Mouse (Mus musculus) layer of hippocampus, adult 8-10 months (tissue): ENCODE measurements around the gene Trp73. TPM values are rescaled to one million over a fixed set of nuclear protein-coding genes. Genes with fewer than 3 reads are reported as not detected.

Experiments used
- DNase-seq, 2 experiments: peaks; one replicate each; pipeline ENCODE4 v3.0.0; 2022; ENCODE audit warnings: low spot score in 2 of 2
- total RNA-seq, 4 experiments: library from RNA; stranded (reverse); gene quantifications; 2 replicates each; pipeline ENCODE4 v1.2.4; 2022

Gene Trp73
- total RNA-seq, 4 experiments from 2014 or later = 1.8 to 2.9 (median 2.3) TPM

GRCm38 (mm10) chr4:154142211-154143040 lies 2.4 kb upstream of the Trp73 start, which contains the start of gene Wrap73:
Wrap73 (plus strand) TSS chr4:154142372.
- DNase-seq = peak; percentile 78 to 85

- DNase-seq = no peak
These were observed 1.2 kb upstream of the Trp73 start for GRCm38 (mm10) chr4:154141009-154141867.

GRCm38 (mm10) chr4:154140213-154141008 lies 403 bp upstream of the Trp73 start:
- no peak for DNase-seq

GRCm38 (mm10) chr4:154139671-154140181 lies 282 bp downstream of the Trp73 start:
- no peak for DNase-seq

GRCm38 (mm10) chr4:154137139-154137538 lies 2.9 kb downstream of the Trp73 start:
- no peak for DNase-seq

- no peak for DNase-seq
These were observed 5.2 kb downstream of the Trp73 start for GRCm38 (mm10) chr4:154134803-154135202.

GRCm38 (mm10) chr4:154131894-154132293 lies 8.1 kb downstream of the Trp73 start:
- no peak for DNase-seq

GRCm38 (mm10) chr4:154129950-154130349 lies 10.1 kb downstream of the Trp73 start:
- no peak for DNase-seq

GRCm38 (mm10) chr4:154127273-154127672 lies 12.7 kb downstream of the Trp73 start:
- no peak for DNase-seq

- no peak for DNase-seq
These were observed 14.8 kb downstream of the Trp73 start for GRCm38 (mm10) chr4:154125202-154125601.

GRCm38 (mm10) chr4:154123553-154123952 lies 16.5 kb downstream of the Trp73 start:
- DNase-seq = no peak

GRCm38 (mm10) chr4:154122374-154122773 lies 17.6 kb downstream of the Trp73 start:
- no peak for DNase-seq

- no peak for DNase-seq
These were observed 18.2 kb downstream of the Trp73 start for GRCm38 (mm10) chr4:154121800-154122199.

- no peak for DNase-seq
These were observed 20.8 kb downstream of the Trp73 start for GRCm38 (mm10) chr4:154119208-154119607.

- DNase-seq = no peak
These were observed 21.2 kb downstream of the Trp73 start for GRCm38 (mm10) chr4:154118782-154119181.

- no peak for DNase-seq
These were observed 23.6 kb downstream of the Trp73 start for GRCm38 (mm10) chr4:154116421-154116820.

- no peak for DNase-seq
These were observed 30.2 kb downstream of the Trp73 start for GRCm38 (mm10) chr4:154109850-154110243.

- DNase-seq = peak; percentile 42 to 50
These were observed 30.7 kb downstream of the Trp73 start for GRCm38 (mm10) chr4:154109216-154109849.

- DNase-seq = no peak
These were observed 33.4 kb downstream of the Trp73 start for GRCm38 (mm10) chr4:154106497-154107061.

- peak in 1 of 2 experiments; percentile 64 for DNase-seq
These were observed 34.5 kb downstream of the Trp73 start for GRCm38 (mm10) chr4:154105381-154106001.
